Mouse (Mus musculus) small intestine, adult 10 weeks (tissue): Measurements from ENCODE around the gene Atf6. TPM values are rescaled to one million over a fixed set of nuclear protein-coding genes. Genes with fewer than 3 reads are reported as not detected.

Experiments used
- polyA plus RNA-seq: library from polyadenylated mRNA; stranded (reverse); fragments of 350-450 nt; fragmentation: Illumina TruSeq; extraction: RNeasy Lipid Tissue Mini Kit (QIAGEN cat#74804); gene quantifications from one replicate; pipeline ENCODE4 v1.2.3, GENCODE M21; 2014; ENCODE audit warnings: low replicate concordance

Atf6 gene
- polyA plus RNA-seq: 29.3 TPM

GRCm38 (mm10) chr1:170867691-170868105 is at the start of gene Atf6:
Atf6 (minus strand) TSS chr1:170867771.

GRCm38 (mm10) chr1:170912891-170913615 is 45.5 kb upstream of the Atf6 start, which contains the start of gene Fcrlb:
Fcrlb (minus strand) TSS chr1:170912941.

GRCm38 (mm10) chr1:170884978-170885561 is 17.5 kb upstream of the Atf6 start, which contains the start of the genes Gm26620 and Dusp12:
Gm26620 (plus strand) TSS chr1:170885065.
Dusp12 (minus strand) TSS chr1:170885540.

Other genes with a start within 250 kb of the Atf6 start
- gene Olfml2b, start 223.2 kb downstream of the Atf6 start, polyA plus RNA-seq: 0.41 TPM
- gene Gm26620, start 17.3 kb upstream of the Atf6 start, polyA plus RNA-seq: 1.6 TPM
- gene Dusp12, start 17.8 kb upstream of the Atf6 start, polyA plus RNA-seq: 25.5 TPM
- not detected for gene Fcrlb, start 45.2 kb upstream of the Atf6 start, polyA plus RNA-seq
- gene Fcrla, start 59.8 kb upstream of the Atf6 start, polyA plus RNA-seq: 3.4 TPM
- 17.6 TPM for gene Fcgr2b, start 108.8 kb upstream of the Atf6 start, polyA plus RNA-seq
- 9.9 TPM for gene Fcgr4, start 151.1 kb upstream of the Atf6 start, polyA plus RNA-seq
- 11.7 TPM for gene Fcgr3, start 197.2 kb upstream of the Atf6 start, polyA plus RNA-seq
- 1.9 TPM for gene Cfap126, start 246.1 kb upstream of the Atf6 start, polyA plus RNA-seq